Mouse (Mus musculus): Measurements from ENCODE around the gene Rmnd5a.
"Not testable (repeated sequence)": the region's sequence is repeated elsewhere in the genome, so short reads cannot be mapped to it uniquely, and the experiment has no call there.

Gene Rmnd5a

GRCm38 (mm10) chr6:71440492-71441250 is at the start of gene Rmnd5a:
Gene Rmnd5a, minus strand, starts transcription at chr6:71440637.
- ATAC-seq (ENCODE audit: low TSS enrichment) = peak; percentile 92

- ATAC-seq (ENCODE audit: low TSS enrichment) = no peak
These were observed 47.5 kb upstream of the Rmnd5a start for GRCm38 (mm10) chr6:71487966-71488365.

GRCm38 (mm10) chr6:71486867-71487266 is 46.4 kb upstream of the Rmnd5a start:
- ATAC-seq (ENCODE audit: low TSS enrichment) = no peak

- ATAC-seq (ENCODE audit: low TSS enrichment) = no peak
These were observed 45.8 kb upstream of the Rmnd5a start for GRCm38 (mm10) chr6:71486226-71486625.

GRCm38 (mm10) chr6:71485246-71485645 is 44.8 kb upstream of the Rmnd5a start:
- ATAC-seq (ENCODE audit: low TSS enrichment) = no peak

- no peak for ATAC-seq (ENCODE audit: low TSS enrichment)
These were observed 40.7 kb upstream of the Rmnd5a start for GRCm38 (mm10) chr6:71481136-71481535.

GRCm38 (mm10) chr6:71480136-71480535 is 39.7 kb upstream of the Rmnd5a start:
- ATAC-seq (ENCODE audit: low TSS enrichment) = no peak

GRCm38 (mm10) chr6:71479588-71479987 is 39.2 kb upstream of the Rmnd5a start:
- ATAC-seq (ENCODE audit: low TSS enrichment) = not testable (repeated sequence)

- not testable (repeated sequence) for ATAC-seq (ENCODE audit: low TSS enrichment)
These were observed 38.6 kb upstream of the Rmnd5a start for GRCm38 (mm10) chr6:71478816-71479568.

GRCm38 (mm10) chr6:71476783-71477182 is 36.3 kb upstream of the Rmnd5a start:
- no peak for ATAC-seq (ENCODE audit: low TSS enrichment)

- no peak for ATAC-seq (ENCODE audit: low TSS enrichment)
These were observed 35.2 kb upstream of the Rmnd5a start for GRCm38 (mm10) chr6:71475604-71476003.

- ATAC-seq (ENCODE audit: low TSS enrichment) = no peak
These were observed 32.3 kb upstream of the Rmnd5a start for GRCm38 (mm10) chr6:71472786-71473185.

GRCm38 (mm10) chr6:71471830-71472520 is 31.5 kb upstream of the Rmnd5a start:
- ATAC-seq (ENCODE audit: low TSS enrichment) = no peak

GRCm38 (mm10) chr6:71469291-71469690 is 28.9 kb upstream of the Rmnd5a start:
- ATAC-seq (ENCODE audit: low TSS enrichment) = no peak

GRCm38 (mm10) chr6:71467766-71468165 is 27.3 kb upstream of the Rmnd5a start:
- peak; percentile 35; the same call in 1 of the 2 replicates for ATAC-seq (ENCODE audit: low TSS enrichment)

- peak; percentile 95 for ATAC-seq (ENCODE audit: low TSS enrichment)
These were observed 24.7 kb upstream of the Rmnd5a start for GRCm38 (mm10) chr6:71465146-71465545.

GRCm38 (mm10) chr6:71457956-71458608 is 17.6 kb upstream of the Rmnd5a start:
- no peak for ATAC-seq (ENCODE audit: low TSS enrichment)

- not testable (repeated sequence) for ATAC-seq (ENCODE audit: low TSS enrichment)
These were observed 13.7 kb upstream of the Rmnd5a start for GRCm38 (mm10) chr6:71453983-71454739.

GRCm38 (mm10) chr6:71452792-71453191 is 12.4 kb upstream of the Rmnd5a start:
- no peak for ATAC-seq (ENCODE audit: low TSS enrichment)

GRCm38 (mm10) chr6:71445560-71445959 is 5.1 kb upstream of the Rmnd5a start:
- no peak for ATAC-seq (ENCODE audit: low TSS enrichment)

GRCm38 (mm10) chr6:71444756-71445155 is 4.3 kb upstream of the Rmnd5a start:
- no peak for ATAC-seq (ENCODE audit: low TSS enrichment)

All from frontal cortex, adult (tissue).